Comparison of ENCODE assay signal across 9 mouse cellular contexts in genomic region chr17:5494832-5495231, GRCm38 (mm10). TPM values are rescaled to one million over a fixed set of nuclear protein-coding genes. Genes with fewer than 3 reads are reported as not detected.
DNase-seq lines count a peak whose midpoint lies in the region; ATAC-seq and TF ChIP-seq lines count a peak whose summit lies in the region.
"Had no signal": no experiment of that assay in that cellular context is flagged by ENCODE, and none has a peak within 500 bp of the region (broad histone marks: within the 10 kb centered on the region; RNA-seq: fewer than 3 reads in every experiment).

No protein-coding gene starts in this region.

- H3K27me3 ChIP-seq in kidney, postnatal 0 days (ENCODE audit: insufficient read depth, low read length), result no peaks in the 10 kb centered on the region
- peaks cover 15% of the 10 kb centered on the region for H3K27me3 ChIP-seq in hindbrain, embryonic 13.5 days
- no peaks in the 10 kb centered on the region for H3K27me3 ChIP-seq in midbrain, embryonic 15.5 days (replicated peaks)

- H3K9me3 ChIP-seq in kidney, postnatal 0 days (replicated peaks; ENCODE audit: low read length), result no peaks in the 10 kb centered on the region
- no peaks in the 10 kb centered on the region for H3K9me3 ChIP-seq in hindbrain, embryonic 13.5 days
- H3K9me3 ChIP-seq in midbrain, embryonic 15.5 days, result no peaks in the 10 kb centered on the region

- H3K4me3 ChIP-seq in kidney, postnatal 0 days (replicated peaks; ENCODE audit: low read depth, low read length), result peak overlapping the region; percentile 54
- H3K4me3 ChIP-seq in hindbrain, embryonic 13.5 days, result peak overlapping the region; percentile 80
- peak overlapping the region; percentile 56 for H3K4me3 ChIP-seq in midbrain, embryonic 15.5 days

- TF ChIP-seq CTCF in kidney, postnatal 0 days (IDR thresholded peaks at IDR 0.05; ENCODE audit: low read depth), result no peak

- H3K4me1 ChIP-seq in kidney, postnatal 0 days (replicated peaks; ENCODE audit: insufficient read depth, low read length), result peaks cover 5% of the 10 kb centered on the region
- peaks cover 38% of the 10 kb centered on the region for H3K4me1 ChIP-seq in hindbrain, embryonic 13.5 days (replicated peaks)
- peaks cover 32% of the 10 kb centered on the region for H3K4me1 ChIP-seq in midbrain, embryonic 15.5 days

- peak; percentile 38 for DNase-seq in cerebellum, adult 8-10 months
- no peak for DNase-seq in cerebellum, adult 11 months
- no peak for DNase-seq in kidney, postnatal 0 days (ENCODE audit: low spot score)
- no peak for DNase-seq in kidney, adult 9 months
- no peak for DNase-seq in T-cell, adult 2 months (ENCODE audit: low spot score)
- DNase-seq in urinary bladder, postnatal 10 days (ENCODE audit: low spot score), result no peak
- DNase-seq: heart, postnatal 14 days had no signal

- no peak for ATAC-seq in kidney, postnatal 0 days (replicated peaks; ENCODE audit: low FRiP score, low read depth)
- ATAC-seq in hindbrain, embryonic 13.5 days (ENCODE audit: low FRiP score), result no peak
- no peak for ATAC-seq in midbrain, embryonic 15.5 days (replicated peaks)

- H3K9ac ChIP-seq in kidney, postnatal 0 days (ENCODE audit: low read depth, low read length), result no peak overlapping the region
- H3K9ac ChIP-seq in hindbrain, embryonic 13.5 days, result peak overlapping the region; percentile 87
- H3K9ac ChIP-seq in midbrain, embryonic 15.5 days, result no peak overlapping the region

- H3K36me3 ChIP-seq in kidney, postnatal 0 days (ENCODE audit: insufficient read depth, low read length), result no peaks in the 10 kb centered on the region
- H3K36me3 ChIP-seq in hindbrain, embryonic 13.5 days, result no peaks in the 10 kb centered on the region
- H3K36me3 ChIP-seq in midbrain, embryonic 15.5 days (replicated peaks), result no peaks in the 10 kb centered on the region

- WGBS in kidney, postnatal 0 days, result 66% methylated on average over 7 of the region's 7 CpGs
- WGBS in hindbrain, embryonic 13.5 days, result 85% methylated on average over 7 of the region's 7 CpGs
- 79% methylated on average over 7 of the region's 7 CpGs for WGBS in midbrain, embryonic 15.5 days

- H3K4me2 ChIP-seq in kidney, postnatal 0 days (ENCODE audit: low read length), result peak overlapping the region; percentile 100
- H3K4me2 ChIP-seq in hindbrain, embryonic 13.5 days, result peak overlapping the region; percentile 88
- H3K4me2 ChIP-seq in midbrain, embryonic 15.5 days, result peak overlapping the region; percentile 96

- H3K27ac ChIP-seq in kidney, postnatal 0 days, result no peak overlapping the region
- H3K27ac ChIP-seq in hindbrain, embryonic 13.5 days, result no peak overlapping the region
- no peak overlapping the region for H3K27ac ChIP-seq in midbrain, embryonic 15.5 days

RNA-seq across cellular contexts. Expression of gene Zdhhc14, which starts 2.5 kb away (rescaled TPM):
- polyA plus RNA-seq in kidney, postnatal 0 days (2015; fragmentation: Nextera tagmentation; extraction: Ambion mirVana), result 4.9 and 5.3 TPM in 2 replicates
- 6.5 and 6.8 TPM in 2 replicates for polyA plus RNA-seq in hindbrain, embryonic 13.5 days (2015; fragmentation: Nextera tagmentation; extraction: Ambion mirVana)
- polyA plus RNA-seq in midbrain, embryonic 15.5 days (2015; fragmentation: Nextera tagmentation; extraction: Ambion mirVana), result 10.1 and 12.1 TPM in 2 replicates

RNA-seq across cellular contexts. Expression of gene Tmem242, which starts 54.8 kb away (rescaled TPM):
- polyA plus RNA-seq in kidney, postnatal 0 days (2015; fragmentation: Nextera tagmentation; extraction: Ambion mirVana), result 130 and 139 TPM in 2 replicates
- polyA plus RNA-seq in hindbrain, embryonic 13.5 days (2015; fragmentation: Nextera tagmentation; extraction: Ambion mirVana), result 104 and 106 TPM in 2 replicates
- polyA plus RNA-seq in midbrain, embryonic 15.5 days (2015; fragmentation: Nextera tagmentation; extraction: Ambion mirVana), result 93.6 and 96.3 TPM in 2 replicates
